Mouse (Mus musculus): Measurements from ENCODE around the gene Pigv.
A peak's percentile ranks its signal among the peaks of the same experiment; 100 is the strongest.

Gene Pigv

GRCm38 (mm10) chr4:133671881-133672844, at the start of gene Pigv:
TSS of gene Pigv (minus strand) at chr4:133672647.
- peak; percentile 94 to 97 for DNase-seq (ENCODE audit: low spot score in 2 of 2)

- no peak for DNase-seq (ENCODE audit: low spot score in 2 of 2)
Observed at GRCm38 (mm10) chr4:133719791-133720190, 47.3 kb upstream of the Pigv start.

GRCm38 (mm10) chr4:133712755-133713154, 40.3 kb upstream of the Pigv start:
- no peak for DNase-seq (ENCODE audit: low spot score in 2 of 2)

GRCm38 (mm10) chr4:133711307-133712076, 39.0 kb upstream of the Pigv start:
- DNase-seq (ENCODE audit: low spot score in 2 of 2), result no peak

- DNase-seq (ENCODE audit: low spot score in 2 of 2), result no peak
Observed at GRCm38 (mm10) chr4:133709395-133709794, 36.9 kb upstream of the Pigv start.

- no peak for DNase-seq (ENCODE audit: low spot score in 2 of 2)
Observed at GRCm38 (mm10) chr4:133707464-133707863, 35.0 kb upstream of the Pigv start.

GRCm38 (mm10) chr4:133706956-133707355, 34.5 kb upstream of the Pigv start:
- no peak for DNase-seq (ENCODE audit: low spot score in 2 of 2)

- DNase-seq (ENCODE audit: low spot score in 2 of 2), result no peak
Observed at GRCm38 (mm10) chr4:133705062-133705461, 32.6 kb upstream of the Pigv start.

- DNase-seq (ENCODE audit: low spot score in 2 of 2), result no peak
Observed at GRCm38 (mm10) chr4:133700905-133701368, 28.5 kb upstream of the Pigv start.

- no peak for DNase-seq (ENCODE audit: low spot score in 2 of 2)
Observed at GRCm38 (mm10) chr4:133695363-133695762, 22.9 kb upstream of the Pigv start.

GRCm38 (mm10) chr4:133690252-133690651, 17.8 kb upstream of the Pigv start:
- no peak for DNase-seq (ENCODE audit: low spot score in 2 of 2)

GRCm38 (mm10) chr4:133688417-133689067, 16.1 kb upstream of the Pigv start:
- DNase-seq (ENCODE audit: low spot score in 2 of 2), result no peak

- no peak for DNase-seq (ENCODE audit: low spot score in 2 of 2)
Observed at GRCm38 (mm10) chr4:133687126-133687525, 14.7 kb upstream of the Pigv start.

- no peak for DNase-seq (ENCODE audit: low spot score in 2 of 2)
Observed at GRCm38 (mm10) chr4:133686512-133686911, 14.1 kb upstream of the Pigv start.

- DNase-seq (ENCODE audit: low spot score in 2 of 2), result no peak
Observed at GRCm38 (mm10) chr4:133680206-133680786, 7.8 kb upstream of the Pigv start.

GRCm38 (mm10) chr4:133679629-133680028, 7.2 kb upstream of the Pigv start:
- no peak for DNase-seq (ENCODE audit: low spot score in 2 of 2)

GRCm38 (mm10) chr4:133677266-133677665, 4.8 kb upstream of the Pigv start:
- no peak for DNase-seq (ENCODE audit: low spot score in 2 of 2)

GRCm38 (mm10) chr4:133676189-133676588, 3.7 kb upstream of the Pigv start:
- no peak for DNase-seq (ENCODE audit: low spot score in 2 of 2)

GRCm38 (mm10) chr4:133675594-133676016, 3.2 kb upstream of the Pigv start:
- peak in 1 of 2 experiments; percentile 54 for DNase-seq (ENCODE audit: low spot score in 2 of 2)

- DNase-seq (ENCODE audit: low spot score in 2 of 2), result no peak
Observed at GRCm38 (mm10) chr4:133674331-133674695, 1.9 kb upstream of the Pigv start.

GRCm38 (mm10) chr4:133673666-133674330, 1.4 kb upstream of the Pigv start:
- DNase-seq (ENCODE audit: low spot score in 2 of 2), result no peak
